Mouse (Mus musculus) c-Kit-negative CD71-positive TER-119-positive erythroid progenitor cells, embryonic 14.5 days (primary cell): Measurements from ENCODE around the gene Nkx2-3.

ENCODE experiments used
- DNase-seq: peaks from one replicate; pipeline ENCODE4 v3.0.0-alpha.2; 2013; ENCODE audit warnings: low read depth, low spot score

The Nkx2-3 gene

DNA sequence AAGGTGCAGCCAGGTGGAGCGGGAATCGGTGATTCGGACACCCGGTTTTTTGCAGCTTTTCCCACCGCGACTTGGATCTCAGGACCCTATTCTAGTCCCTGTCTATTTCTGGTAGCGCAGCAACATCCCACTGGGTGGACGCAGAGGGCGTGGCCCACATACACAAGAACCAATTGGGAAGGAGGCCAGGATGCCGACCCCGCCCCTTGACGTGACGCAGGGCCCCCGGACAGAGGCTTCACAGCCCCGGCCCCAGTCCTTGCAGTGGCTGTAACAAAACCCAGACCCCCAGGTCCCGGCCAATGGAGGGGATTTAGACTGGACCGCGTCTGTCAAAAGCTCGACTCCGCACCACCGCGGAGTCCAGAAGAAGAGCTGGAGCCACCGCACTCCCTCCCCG lies at the start of gene Nkx2-3:
Nkx2-3 (plus strand) TSS at position 275 of the 400 bp plus-strand sequence.
- no peak for DNase-seq

DNA sequence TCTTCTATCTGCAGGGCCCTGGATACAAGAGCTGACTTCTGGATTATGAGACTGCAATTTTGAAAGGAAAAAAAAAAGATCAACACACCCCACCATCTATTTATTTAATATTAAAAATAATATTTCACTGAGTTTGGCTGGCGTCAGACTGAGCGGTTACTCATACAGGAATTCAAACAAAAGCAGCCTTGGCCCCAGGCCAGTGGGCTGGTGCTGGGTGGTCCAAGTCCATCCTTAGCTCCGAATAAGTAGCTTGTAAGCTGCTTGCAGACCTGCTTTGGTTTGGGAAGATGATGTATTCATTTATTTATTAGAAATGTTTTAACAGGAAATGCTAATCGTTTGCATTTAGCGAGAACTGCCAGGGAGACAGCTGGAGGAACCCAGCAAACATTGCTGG lies 49.0 kb upstream of the Nkx2-3 start:
- DNase-seq, result no peak

DNA sequence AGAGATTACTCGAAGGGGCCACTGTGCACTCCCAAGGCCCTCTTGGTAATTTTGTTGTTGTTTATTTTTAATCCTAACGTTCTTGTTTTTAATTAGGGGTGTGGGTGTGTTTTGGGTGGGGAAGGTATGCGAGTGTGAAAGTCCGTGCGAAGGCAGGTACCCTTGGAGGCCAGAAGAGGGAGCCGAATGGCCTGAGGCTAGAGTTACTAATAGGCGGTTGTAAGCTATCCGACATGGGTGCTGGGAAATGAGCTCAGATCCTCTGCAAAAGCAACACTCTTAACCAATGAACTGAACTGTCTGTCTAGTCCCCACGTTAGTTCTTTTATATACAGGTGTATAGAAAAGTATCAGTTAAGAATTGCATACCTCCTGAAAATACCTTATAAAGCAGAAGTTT lies 43.8 kb upstream of the Nkx2-3 start:
- no peak for DNase-seq

DNA sequence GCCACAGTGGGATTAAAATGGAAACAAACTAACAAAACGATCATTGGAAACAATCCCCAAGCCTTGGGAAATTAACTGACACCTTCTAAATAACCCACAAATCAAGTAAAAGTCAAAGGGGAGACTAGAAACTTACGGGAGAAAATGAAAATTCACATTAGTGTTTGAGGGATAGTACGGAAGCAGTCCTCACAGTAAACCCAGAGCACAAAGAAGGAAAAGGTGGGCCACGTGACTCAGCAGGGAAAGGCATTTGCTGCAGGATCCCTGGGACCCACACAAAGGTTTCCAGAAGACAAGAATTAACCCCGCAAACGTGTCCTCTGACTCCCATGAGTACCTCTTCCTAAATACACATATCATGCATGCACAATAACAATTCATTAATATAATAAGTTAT lies 43.0 kb upstream of the Nkx2-3 start:
- no peak for DNase-seq

DNA sequence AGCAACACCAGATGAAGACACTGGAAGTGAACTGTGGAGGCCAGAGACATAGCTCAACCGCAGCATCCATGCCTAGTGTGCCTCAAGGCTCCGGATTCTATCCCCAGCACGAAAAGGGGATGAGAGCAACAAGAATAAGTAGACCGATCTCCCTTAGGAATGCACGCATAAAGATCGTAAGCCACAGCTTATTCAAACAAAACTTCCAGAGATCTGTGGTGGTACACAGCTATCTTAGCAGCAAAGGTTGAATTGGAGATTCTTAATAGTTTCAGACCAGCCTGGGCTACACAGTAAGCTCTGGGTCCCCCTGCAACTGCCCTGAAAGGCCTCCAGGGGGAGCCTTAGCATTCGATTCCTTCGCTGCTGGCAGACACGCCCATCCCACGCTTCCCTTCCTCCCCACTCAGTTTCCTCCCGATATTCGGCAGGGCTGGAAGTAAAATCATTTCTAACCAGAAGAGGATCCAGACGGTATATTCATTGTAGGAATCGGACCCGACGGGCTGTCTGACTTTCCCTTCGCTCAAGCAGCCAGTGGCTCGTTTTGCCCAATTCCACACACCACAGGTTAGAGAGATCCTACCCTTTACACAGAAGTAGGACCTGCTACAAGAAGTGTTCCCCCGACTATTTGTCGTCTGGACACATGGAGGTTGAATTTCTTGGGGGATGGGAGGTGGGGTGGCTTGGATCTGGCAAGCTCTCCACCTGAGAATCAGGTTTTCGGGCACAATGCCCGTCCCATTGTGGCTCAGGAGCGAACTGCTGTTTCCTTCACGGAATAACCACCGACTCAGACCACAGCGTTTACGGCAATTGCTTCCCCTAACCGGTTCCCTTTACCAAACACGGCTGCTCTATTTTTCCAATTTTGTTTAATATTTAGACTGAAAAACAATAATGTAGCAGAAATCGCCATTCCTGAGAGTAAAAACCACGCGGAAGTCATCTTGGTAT lies 41.0 kb upstream of the Nkx2-3 start:
- peak; percentile 27 for DNase-seq

DNA sequence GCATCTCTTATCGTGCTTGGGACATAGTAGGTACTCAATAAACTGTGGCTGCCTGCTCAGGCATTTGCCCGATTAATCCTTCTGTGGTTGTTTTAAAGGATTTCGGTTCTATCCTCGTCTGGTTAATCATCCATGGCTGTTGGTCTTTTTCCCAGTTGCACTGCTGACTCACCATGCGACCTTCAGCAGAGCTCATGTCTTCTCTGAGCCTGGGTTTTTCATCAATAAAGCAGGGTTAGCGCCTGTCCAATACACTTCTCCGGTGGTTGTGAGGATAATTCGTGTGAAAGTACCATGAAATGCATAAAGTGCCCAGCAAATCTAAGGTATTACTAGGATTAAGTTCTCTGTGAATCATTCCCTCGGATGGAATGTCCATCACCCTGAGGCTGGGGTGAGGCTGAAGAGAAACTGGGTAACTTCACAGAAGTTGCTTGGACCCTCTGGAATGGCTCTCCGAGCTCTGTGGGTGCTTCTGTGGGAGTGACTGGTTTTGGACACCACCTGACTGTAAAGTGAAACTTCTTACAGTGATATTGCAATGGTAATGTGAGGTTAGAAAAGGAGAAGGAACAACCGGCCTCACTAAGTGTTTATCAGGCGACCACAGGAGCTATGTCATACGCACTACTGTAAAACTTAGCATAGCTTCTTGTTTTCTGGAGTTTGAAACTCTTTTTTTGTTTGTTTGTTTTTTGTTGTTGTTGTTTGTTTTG lies 32.9 kb upstream of the Nkx2-3 start:
- no peak for DNase-seq

DNA sequence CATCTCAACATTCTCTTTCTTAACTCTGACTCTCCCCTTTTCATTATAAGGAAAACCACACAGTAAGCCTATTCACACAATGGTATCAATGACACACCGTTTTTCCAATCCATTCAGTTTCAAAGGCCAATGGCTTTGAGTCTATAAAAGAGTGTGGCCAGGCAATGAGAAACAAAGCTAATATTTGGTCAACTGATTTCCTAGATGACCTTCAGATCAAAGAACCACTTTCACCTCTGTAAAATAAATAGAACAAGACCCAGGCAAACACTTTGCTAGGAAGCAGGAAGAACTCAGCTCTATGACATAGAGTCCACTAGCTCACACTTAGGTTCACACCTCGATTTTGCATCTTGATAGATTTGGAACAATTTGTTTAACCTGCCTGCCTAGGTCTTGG lies 30.9 kb upstream of the Nkx2-3 start:
- no peak for DNase-seq

DNA sequence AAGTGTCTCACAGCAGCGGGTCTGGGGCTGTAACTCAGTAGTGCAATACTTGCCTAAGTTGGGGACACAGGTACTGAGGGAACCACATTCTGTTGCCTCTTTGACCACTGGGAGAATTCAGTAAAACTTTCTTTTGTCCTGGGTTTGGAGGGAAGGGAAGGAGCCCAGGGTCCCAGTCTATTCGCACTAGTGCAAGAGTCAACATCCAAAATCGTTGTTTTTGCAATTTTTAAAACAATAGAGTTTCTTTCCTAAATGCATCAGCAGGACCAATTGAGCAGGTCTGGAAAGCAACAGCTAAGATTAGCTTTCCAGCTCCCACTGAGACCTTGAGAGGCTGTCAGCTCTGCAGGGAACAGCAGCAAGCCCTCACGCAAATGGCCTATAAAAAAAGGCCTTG lies 28.9 kb upstream of the Nkx2-3 start:
- DNase-seq, result no peak

DNA sequence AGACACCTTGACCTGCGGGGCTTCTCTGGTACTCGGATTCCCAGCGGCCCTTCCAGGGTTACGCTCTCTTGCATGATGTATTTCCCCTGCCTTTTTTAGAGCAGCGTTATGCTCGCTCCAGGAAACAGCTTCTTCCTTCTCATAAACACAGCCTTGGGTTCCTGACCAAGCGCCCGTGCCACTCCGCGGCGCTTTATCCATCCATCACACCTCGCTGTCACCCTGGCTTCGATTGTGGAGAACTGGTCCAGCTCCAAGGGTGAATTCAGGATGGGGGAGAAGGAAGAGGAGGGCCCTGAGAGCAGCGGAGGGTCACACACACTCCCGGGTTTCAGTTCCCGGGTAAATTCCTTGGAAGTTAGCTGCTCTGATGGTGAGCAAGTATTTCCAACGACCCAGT lies 28.5 kb upstream of the Nkx2-3 start:
- DNase-seq, result no peak

DNA sequence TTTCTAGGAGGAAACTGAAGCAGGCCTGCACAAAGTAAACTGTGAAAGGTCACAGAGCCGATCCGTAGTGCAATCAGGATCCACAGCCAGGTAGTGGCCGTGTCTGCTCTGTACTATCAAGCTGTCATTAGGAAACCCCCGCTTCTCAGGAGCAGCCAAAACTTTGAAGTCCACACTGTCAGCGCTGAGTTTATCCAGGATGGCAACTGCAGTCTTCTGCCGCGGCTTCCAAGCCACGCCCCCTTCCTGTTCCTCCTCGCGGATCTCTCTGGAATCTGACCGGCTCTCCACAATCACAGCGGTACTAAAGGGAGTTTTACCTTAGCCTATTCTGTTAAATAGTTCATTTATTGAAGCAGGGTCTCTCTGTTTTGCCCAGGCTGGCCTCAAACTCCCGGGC lies 27.3 kb upstream of the Nkx2-3 start:
- no peak for DNase-seq

DNA sequence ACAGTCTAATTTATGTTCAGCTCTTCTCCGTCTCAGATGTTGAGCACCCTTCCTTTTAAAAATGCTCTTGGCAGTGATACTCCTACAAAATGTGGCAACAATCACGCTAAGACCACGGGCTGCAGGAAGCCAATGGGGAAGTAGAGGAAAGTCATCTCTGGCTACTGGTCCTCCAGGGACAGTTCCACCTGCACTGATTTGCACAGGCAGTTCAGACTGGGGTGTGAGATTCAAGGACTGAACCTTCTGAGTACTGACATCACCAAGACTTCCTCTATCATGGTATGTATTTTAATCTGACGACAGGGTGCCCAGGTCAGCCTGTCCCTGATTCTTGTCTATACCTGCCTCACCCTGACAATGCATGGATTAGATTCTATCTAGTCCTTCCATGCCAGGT lies 20.1 kb upstream of the Nkx2-3 start:
- no peak for DNase-seq

DNA sequence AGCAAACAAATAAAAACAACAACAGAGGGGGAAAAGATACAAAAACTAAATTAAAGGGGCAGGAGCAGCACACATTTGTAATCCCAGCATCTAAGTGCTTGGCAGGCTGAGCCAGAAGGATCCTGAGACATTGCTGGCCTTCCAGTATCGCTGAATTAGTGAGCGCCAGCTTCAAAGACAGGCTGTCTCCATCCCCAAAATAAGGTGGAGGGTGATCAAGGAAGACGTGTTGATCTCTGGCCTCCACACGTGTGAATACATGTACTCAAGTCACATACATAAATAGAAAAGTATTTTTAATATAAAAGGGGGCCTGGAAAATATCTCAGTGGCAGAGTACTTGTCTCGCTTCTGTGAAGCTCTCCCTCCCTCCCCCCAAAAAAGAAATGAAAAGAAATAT lies 15.1 kb upstream of the Nkx2-3 start:
- no peak for DNase-seq

DNA sequence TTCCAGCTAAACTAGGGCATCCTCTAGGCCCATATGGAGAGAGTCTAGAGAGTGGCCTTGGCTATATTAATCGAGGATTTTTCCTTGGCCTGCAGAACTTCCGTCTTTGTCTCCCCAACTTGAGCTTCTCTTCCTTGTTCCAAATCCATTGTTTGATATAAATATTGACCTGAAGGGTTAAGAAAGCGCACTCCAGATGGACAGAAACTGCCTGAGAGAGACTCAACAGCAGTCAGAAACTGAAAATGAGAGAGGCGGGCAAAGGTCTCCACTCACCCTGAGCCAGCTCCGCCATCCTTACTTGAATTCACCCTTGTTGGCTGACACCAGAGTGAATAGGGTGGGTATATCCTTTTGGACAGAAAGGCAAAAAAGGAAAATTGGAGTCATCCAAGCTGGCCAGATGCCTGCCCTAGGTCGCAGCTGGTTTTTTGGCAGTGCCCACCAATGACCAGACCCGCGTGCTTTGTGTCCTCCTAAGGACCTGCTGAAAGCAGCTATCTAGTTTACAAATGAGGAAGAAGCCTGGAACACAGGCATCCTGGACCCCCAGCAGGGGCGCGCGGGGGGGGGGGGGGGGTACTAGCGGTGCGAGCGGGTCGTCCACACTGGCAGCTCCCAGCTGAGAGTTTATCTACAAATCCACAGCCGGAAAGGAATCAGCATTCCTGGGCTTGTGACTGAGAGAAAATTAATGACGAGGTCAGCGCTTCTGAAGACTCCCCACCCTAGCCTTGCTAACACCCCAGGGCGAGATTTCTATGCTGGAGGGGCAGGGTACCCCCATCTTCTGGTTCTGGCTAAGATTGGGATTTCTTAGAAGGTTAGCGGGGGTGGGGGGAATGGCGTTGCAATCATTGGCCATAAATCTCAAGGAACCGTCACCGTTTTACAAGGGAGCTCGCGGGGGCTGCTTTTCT lies 13.1 kb upstream of the Nkx2-3 start:
- no peak for DNase-seq

DNA sequence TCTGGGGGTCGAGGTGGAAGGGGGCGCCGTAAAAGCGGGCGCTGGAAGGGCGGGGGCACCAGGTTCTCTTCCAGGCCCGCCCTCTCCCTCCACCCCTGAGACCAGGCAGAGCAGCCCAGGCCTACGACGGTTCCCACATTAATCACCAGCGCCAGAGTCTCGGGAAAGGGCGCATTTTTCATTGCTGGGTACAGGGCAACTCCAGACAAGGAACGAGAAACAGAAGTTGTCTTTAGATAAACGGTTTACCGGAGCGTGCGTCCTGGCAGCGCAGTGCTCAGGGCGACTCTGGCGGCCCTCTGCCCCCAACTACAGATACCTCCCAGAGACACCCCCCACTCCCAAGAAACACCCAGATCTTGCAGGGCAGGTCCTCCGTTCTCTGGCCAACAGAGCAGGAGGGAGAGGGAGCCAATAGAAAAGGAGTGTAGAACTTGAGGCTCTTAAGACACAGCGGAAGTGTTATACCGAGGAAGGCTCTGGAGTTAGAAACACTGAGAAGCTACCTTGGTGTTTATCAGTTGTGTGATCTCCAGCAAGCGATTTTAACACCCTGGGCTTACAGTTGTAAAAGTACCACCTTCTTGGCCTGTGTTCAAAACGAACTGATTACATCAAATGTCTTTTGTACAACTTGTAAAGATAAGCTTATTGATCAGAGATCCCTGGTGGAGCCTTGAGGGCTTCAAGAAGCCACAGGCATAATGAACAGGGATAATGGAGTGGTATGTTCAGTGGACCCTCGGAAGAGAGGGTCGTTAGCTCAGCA lies 12.2 kb upstream of the Nkx2-3 start:
- DNase-seq, result no peak

DNA sequence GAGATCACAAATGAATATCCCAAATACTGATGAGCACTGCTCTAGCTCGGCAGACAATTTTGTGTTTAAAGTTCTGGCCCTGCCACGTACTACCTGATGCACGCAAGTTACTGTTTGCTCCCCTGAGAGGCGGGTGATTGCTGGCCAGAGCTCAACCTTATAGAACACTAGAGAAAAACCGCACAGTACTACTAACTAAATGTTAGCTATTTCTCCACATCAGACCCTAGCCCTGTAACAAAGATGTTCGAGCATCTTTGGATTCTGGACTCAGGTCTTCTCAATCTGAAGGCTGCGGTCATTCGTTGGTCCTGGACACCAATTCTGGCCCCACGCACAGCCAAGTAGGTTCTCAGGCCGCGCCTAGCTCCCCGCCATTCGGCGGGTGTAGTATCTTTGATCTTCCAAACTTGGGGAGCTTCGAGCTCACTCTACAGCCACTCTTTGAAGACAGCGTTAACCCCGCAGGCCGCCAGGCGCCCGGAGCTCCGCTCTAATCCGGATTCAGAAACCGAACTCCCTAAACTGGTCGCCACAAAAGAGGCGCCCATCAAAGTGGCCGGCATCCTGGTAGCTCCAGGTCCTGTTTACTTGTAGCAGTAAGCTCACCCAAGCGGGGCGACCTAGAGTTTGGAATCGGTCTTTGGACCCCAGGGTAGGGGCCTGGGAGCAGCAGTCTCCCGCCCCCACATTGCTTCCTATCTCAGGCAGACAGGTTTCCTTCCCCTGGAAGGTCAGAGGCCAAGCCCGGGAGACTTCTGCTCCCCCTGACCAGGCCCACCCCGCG lies 11.4 kb upstream of the Nkx2-3 start:
- no peak for DNase-seq

DNA sequence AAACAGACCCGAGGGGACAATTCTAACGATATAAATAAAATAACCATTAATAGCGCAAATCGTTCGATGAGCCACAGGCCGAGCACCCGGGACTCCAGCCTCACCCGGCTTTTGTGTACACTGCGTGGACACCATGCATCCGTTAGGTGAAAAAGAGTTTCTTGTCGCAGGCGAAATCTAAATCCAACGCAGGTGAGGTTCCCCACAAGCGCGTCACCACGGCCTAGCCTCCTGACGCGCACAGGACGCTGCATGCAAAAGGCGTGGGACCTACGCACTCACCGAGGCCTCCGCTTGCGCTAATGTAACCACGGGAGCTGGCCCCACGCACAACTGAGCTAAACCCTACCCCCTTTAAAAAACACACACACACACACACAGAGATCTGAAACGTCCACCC lies 10.7 kb upstream of the Nkx2-3 start:
- no peak for DNase-seq

DNA sequence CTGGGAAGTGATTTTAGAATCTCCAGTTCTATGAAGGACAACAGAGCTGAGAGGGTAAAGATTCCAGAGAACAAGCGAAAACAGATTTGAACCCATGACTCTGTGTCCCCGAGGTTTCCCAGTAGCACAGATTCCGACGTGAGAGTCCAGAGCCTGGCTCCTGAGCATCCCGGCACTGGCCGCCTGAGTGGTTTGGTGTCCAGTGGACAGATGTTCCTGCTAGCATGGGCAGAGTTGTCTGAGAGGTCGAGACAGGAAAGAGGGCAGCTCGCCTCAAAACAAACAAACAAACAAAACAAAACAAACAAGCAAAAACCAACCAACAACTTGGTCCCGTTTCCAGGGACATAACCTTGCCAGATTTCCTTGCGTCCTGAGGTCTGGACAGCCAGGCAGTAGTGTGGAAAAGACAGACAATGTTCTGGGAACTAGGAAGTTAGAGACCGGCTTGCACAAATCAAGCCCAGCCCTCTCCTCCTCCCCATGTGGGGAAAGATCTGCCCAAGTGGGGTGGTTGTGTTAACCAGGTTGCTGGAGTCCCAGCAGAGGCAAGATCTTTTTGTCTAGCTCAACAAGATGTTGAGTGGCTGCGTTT lies 10.0 kb upstream of the Nkx2-3 start:
- no peak for DNase-seq

DNA sequence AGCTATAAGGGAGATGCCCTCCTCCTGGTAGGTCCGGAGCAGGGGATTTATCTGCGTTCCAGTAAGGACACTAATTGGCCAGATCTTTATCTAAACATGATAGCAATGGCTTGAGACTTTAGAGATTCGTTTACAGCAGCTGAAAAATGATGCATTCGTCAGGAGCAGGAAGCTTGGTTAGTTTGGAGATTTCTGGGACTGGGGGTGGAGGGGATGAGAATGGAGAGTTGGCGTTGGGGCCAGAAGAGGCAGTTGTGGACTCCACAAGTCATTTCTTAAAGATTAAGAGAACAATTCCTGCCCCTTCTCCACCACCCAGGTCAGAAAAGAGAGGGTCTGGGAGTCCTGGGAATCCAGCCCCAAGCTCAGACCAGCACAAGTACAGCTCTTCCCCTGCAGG lies 8.6 kb upstream of the Nkx2-3 start:
- no peak for DNase-seq

DNA sequence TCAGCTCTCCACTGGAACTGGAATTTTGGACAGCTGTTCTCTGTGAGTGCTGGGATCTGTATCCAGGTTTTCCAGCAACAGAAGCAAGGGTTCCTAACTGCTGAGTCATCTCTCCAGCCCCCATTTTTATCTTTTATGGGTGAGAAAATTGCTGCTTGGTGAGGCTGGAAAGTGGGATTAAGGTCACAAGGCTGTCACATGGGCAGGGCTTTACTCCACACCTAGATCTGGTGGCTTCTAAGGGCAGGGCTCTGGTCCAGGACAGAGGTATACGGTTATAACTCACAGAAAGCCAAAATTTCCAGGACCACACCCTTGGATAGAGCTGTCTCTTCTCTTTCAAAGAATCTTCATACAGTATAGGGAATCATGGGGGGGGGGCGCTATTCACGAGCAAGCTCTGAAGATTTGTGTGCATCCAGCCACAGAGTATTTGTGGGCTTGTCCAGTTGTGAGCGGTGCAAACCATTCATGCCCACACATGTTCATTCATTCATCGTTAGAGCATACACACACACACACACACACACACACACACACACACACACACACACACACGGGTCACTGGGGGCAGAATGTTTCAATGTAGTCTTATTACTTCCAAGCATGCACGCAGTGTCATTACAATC lies 7.5 kb upstream of the Nkx2-3 start:
- no peak for DNase-seq
